Mouse (Mus musculus) liver (tissue): Measurements from ENCODE around the gene Hexa.
A peak's percentile ranks its signal among the peaks of the same experiment; 100 is the strongest.

ENCODE experiments used
- DNase-seq: peaks from one replicate; pipeline ENCODE4 v3.0.0-alpha.2; 2020; ENCODE audit warnings: mixed read lengths

The Hexa gene

DNA sequence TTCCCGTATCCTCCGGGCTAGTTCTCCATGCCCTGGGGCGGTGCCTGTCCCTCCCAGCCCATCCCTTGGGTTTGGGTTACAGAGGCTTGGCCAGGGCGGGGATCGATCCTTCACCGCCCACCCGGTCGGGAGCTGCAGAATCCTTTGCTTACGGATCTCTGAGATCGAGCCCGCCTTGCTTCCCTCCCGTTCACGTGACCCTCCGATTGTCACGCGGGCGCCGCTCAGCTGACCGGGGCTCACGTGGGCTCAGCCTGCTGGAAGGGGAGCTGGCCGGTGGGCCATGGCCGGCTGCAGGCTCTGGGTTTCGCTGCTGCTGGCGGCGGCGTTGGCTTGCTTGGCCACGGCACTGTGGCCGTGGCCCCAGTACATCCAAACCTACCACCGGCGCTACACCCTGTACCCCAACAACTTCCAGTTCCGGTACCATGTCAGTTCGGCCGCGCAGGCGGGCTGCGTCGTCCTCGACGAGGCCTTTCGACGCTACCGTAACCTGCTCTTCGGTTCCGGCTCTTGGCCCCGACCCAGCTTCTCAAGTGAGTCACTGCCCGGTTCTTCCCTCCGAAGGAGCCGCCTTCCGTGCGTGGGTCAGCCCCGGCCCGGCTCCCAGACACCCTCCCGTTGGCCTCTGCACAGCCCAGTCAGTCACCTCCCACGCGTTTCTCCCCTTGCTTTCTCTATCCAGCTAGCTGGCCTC lies at the start of gene Hexa, which contains the start of gene Tmem202:
Gene Hexa, plus strand, starts transcription at position 100 of the 697 bp plus-strand sequence.
Gene Tmem202, minus strand, starts transcription at position 407 of the 697 bp plus-strand sequence.
- DNase-seq: peak; percentile 78

DNA sequence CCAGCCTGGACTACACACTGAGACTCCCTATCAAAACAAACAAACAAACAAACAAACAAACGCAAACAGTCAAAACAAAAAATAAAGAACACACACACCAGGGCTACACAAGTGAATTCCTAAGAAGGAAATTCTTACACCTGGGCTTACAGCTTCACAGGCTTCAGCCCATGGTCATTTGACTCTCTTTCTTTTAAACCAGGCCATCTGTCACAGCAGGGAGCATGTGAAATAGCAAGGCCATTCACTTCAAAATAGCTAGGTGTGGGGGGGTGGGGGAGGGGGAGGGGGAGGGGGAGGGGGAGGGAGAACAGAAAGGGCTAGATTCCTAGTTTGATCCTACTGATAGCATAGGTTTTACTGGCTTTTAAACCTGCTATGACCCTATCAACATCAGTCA lies 31.2 kb upstream of the Hexa start:
- DNase-seq: no peak

DNA sequence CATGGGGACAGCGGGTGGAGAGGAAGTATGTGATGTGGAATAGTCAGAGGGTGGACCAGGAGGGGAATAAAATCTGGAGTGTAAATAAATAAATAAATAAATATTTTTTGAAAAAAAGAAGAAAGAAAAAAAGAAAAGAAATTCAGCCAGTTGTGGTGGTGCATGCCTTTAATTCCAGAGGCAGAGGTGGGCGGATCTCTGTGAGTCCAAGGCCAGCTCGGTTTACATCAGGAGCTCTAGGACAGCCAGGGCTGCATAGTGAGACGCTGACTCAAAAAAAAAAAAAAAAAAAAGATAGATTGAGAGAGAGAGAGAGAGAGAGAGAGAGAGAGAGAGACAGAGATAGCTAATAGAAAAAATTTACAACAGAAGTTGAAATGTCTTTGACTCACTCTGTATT lies 27.0 kb upstream of the Hexa start:
- no peak for DNase-seq

DNA sequence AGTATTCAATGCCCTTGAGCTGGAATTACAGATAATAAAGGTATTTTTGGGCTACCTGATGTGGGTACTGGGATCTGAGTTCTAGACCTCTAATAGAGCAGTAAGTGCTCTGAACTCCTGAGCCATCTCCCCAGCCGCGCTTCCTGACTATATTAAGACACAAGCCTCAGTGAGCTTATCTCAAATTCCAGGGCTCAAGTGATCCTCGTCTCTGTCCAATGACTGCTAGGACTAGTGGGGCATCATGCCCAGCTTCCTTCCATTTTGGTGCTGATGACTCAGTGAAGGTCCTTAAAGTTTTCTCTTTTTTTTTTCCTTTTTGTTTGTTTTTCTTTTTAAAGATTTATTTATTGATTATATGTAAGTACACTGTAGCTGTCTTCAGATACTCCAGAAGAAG lies 24.3 kb upstream of the Hexa start:
- DNase-seq: no peak

DNA sequence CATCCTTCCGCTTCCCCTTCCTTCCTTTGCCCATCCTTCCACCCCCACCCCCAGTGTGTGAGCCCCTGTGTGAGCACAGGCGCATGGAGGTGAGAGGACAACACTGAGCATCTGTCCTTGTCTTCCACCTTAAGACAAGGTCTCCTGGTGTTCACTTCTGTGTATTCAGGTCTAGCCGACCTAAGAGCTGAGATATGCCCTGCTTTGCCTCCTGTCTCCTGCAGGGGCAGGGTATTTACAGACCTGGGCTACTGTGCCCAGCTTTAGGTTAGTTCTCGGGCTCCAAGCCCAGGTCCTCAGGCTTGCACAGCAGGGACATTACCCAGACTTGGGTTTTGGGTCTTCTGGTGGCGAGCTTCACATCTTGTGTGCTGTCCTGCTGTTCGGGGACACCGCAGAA lies 22.2 kb upstream of the Hexa start:
- no peak for DNase-seq

DNA sequence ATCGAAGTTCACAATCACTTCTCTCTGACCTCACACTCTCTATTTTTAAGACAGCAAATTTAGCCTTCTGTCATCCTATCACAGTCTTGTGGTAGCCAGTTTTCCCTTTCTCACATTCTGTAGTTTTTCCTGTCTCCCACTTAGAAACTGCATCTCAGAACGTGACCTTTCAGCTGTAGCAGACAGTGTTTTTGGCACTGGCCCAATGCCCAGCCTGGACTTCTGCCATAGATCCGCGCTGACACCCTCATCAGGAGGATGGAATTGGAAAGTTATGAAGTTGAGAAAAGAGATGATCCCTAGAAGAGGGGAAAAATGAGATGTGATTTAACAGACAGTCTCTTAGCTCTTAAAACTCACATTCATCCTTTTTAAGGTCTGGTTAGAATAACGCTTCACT lies 20.4 kb upstream of the Hexa start:
- no peak for DNase-seq

DNA sequence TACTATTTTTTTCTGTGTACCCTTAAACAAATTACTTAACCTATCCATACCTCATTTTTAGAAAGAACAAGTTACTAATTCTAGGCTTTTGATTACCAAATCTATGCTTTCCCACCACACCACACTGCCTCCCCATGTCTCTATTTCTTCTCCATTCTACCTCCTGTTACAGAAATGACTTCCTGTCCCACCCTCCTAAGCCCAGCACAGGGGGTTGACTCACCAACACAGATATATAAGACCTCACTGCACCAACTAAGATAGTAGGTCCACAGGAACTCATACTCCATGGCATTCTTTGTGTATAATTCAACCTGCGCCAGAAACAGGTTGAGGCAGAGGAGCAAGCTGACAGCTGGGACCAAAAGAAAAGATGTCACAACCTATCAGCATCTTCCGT lies 19.9 kb upstream of the Hexa start:
- no peak for DNase-seq

DNA sequence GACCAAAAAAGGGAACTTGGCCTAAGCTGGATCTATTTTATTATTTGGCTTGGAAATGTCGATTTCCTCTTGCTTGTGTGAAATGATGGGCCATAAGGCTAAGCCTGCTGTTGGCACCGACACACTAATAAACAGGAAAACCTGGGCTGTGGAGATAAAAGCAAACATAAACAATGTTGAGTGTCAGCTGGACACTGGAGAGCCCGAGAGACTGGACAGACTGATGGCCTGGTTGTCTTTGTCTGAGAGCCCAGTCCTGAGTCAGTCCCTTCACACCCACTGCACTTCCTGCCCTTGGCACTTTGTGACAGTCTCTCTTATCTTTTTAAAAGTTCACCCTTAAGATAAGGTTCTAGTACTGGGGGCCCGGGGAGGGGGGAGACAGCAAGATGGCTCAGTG lies 16.4 kb upstream of the Hexa start:
- no peak for DNase-seq

DNA sequence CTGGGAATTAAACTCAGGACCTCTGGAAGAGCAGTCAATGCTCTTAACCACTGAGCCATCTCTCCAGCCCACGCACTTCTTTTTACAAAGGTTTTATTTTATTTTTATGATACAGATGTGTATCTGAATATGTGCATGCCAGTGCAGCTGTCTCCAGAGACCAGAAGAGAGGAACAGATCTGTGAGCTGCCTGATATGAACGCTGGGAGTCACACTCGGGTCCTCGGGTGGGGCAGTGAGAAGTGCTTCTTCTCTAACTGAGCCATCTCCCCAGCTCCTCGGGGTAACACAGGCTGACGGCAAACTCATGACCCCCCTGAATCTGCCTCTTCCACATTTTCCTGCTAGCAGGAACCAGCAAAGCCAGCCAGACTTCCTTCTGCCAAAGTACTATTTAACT lies 12.6 kb upstream of the Hexa start:
- no peak for DNase-seq

DNA sequence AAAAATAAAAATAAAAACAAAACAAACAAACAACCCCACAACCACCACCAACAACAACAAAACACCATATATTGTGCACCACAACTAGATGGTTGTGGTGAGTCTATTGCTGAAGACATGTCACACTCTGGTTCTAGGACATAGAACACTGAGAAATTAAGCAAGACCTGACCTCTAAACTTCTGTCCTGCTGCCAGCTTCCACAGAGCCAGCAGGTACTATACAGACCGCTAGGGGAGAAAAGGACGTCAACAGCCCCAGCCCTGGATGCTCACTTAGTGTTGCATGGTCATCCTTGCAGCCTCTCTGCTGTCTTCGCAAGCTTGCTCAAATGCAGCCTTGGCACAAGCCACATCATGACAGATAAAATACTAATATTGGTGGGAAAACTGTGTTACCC lies 11.8 kb upstream of the Hexa start:
- DNase-seq: no peak

DNA sequence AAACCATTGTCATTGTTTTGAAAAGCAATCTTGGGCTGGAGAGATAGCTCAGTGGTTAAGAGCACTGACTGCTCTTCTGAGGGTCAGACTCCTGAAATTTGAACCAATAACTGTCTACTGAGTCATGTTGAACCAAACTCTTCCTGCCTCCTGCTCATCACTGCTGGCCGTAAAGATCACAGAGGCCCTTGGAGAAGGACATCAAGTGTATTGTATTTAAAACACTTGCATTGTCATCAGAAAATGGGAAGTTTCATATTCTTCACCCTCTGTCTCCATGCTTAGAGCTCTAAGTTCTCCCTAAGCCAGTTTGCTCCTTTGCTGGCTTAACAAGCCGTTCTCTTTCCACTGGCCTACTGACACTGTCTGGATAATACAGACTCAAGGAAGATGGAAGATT lies 11.1 kb upstream of the Hexa start:
- no peak for DNase-seq

DNA sequence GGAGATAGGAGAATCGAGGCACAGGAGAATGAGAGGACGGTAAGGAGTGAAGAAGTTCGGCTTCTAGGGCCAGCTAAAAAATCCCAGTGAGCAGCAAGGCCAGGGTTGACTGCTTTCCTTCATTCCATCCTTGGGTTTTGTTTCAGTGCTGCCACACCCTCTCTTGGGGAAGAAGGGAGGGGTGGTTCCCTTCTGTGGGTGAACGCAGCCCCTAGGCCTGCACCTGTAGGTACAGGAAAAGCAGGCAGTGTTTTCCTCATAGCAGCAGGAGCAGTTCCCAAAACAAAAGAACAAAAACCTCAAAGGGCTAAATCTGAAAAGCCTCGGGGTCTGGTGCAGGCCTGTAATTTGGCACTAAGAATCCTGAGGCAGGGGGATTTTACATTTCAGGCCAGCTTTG lies 7.7 kb upstream of the Hexa start:
- no peak for DNase-seq

DNA sequence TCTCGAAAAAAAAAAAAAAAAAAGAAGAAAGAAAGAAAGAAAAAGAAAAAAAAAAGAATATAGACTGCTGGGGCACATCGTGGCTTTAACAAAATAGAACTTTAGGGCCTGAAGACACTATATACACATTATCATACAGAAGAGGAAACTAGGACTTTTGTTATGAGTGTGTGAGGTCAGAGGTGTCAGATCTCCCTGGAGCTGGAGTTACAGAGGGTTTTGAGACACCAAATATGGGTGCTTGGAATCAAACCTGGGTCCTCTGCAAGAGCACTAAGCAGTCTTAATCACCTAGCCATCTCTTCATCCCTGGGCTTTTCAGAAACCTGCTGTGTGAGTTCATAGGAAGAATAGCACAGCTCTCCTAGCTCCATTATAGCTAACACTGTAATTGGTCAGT lies 5.9 kb upstream of the Hexa start:
- DNase-seq: no peak

DNA sequence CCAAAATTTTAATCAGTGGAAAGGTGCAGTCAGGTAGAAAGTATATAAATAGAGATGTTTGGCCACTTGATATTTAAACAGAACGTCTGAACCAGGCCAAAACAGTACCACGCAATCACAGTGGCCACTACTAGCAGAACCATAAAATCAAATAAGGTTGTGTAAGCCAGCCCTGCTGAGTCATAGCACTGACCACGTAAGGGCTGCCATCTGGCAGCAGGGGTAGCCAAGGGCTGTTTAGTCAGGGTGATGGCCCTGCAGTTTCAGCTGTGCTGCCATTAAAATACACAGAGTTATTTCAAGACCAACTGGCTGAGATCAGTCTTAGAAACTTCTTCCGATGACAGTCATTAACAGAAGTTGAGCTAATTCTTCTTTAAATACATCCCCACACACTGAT lies 5.5 kb upstream of the Hexa start:
- no peak for DNase-seq

DNA sequence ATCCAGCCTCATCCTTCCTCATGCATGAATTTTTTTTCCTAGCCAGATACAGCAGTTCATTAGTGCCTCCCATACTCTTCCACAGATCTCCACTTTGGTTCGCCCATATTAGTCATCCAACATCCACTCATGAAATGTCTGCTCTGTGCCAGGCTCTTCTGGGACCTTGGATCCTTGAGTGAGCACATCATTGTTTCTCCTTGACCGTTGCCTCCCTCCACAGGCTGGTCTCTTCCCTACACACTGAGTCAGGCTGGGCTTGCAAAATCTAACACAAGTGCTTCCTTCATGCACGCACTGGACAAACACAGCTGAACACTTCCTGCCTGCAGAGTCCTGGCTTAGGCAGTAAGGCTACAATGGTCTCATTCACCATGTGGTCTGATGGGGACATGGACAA lies 1.7 kb upstream of the Hexa start:
- DNase-seq: no peak

DNA sequence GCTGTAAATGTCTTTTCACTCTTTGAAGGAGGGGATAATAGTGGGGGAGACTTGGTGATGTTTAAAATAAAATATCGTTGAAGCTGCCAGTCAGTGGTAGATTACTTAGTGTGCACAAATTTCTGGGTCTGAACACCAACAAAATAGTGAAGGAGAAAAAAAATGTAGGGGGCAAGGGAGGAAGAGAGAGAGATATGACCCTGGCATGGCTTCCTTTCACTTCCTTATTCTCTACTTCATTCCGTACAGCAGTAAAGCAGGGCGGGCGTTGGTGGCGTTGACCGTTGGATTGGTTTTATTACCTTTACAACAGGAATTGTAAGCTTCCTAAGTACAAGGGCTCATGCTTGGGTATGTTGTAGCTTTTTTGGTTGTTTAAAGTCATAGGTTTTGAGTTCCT lies 2.3 kb downstream of the Hexa start:
- no peak for DNase-seq

DNA sequence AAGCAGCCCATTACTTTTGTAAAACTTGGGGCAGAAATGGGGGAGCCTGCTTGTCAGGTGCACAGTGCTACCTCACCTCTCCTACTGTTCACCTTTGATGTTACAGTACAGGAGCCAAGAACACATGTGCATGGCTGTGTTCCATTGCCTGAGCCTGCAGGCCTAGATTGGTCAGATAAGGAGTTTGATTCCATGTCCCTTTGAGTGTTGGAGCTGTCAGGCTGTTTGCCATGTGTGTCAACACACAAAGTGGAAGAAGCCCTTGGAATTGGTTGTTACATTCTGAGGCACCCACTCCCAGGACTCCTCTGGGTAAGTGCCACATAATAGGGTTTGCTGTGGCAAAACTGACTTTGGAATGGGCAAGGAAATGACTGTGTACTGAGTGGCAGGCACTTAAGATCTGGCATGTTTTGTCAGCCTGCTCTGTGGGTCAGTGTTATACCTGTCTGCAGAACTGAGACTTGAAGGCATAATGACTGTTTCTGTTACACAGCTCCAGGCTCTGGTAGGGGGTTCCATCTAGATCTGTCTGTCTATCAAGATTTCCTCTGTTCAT lies 3.5 kb downstream of the Hexa start:
- DNase-seq: no peak

DNA sequence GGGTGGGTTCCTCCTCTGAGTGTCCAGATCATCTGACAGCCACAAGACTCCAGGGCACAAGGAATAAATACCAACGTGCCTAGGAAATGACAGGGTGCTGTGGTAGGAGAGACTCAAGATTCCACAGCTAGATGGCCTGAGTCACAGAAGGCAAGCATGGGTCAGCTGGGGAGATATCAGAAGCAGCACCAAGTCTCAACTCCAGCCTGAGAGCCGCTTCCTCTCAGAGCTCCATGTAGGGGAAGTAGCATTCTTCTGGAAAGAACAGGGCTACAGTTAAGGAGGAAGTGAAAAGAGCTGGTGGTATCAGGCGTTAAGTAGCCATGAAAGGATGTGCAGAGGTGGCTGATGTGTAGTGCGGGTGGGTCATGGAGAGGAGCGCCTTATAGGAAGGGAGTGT lies 5.4 kb downstream of the Hexa start:
- DNase-seq: no peak

DNA sequence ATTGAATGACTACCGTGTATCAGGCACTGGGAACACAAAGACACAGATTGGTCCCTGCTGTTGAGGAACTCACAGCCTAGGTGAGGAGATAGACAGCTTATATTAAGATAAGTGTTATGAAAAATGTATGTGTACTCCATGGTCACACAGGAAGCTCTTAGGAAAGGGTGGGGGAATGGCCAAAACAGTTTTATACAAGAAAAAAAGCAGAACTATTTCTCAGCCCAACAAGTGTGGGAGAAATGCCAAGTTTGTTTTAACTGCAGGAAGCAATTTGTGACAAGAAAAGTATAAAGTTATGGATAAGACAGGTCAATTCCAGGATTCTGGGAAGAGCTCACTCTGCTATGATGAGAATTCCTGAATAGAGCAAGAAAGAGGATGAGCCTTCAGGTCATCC lies 8.5 kb downstream of the Hexa start:
- no peak for DNase-seq

DNA sequence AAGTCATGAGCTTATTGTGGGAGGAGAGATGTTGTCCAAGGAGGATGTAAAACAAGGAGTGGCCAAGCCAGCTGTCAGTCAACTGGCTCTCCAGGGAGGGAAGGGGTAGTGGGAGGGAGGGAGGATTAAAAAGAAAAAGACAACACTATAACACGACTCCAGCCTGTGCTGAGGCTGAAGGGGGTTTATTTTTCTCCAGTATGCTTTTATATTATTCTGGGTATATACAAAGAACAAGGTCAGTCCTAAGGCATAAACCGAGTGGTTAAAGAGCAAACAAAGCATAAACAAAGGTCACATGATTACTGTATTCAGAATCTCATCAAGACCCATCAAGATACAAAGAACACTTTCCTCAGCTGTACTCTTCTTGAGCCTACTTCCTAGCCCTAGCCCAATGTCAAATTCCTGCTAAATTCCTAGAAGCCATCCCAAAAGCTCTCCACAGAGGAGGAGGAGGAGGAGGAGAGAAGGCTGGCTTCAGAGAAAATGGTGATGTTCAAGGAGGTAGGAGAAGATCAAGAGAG lies 9.7 kb downstream of the Hexa start:
- DNase-seq: no peak

DNA sequence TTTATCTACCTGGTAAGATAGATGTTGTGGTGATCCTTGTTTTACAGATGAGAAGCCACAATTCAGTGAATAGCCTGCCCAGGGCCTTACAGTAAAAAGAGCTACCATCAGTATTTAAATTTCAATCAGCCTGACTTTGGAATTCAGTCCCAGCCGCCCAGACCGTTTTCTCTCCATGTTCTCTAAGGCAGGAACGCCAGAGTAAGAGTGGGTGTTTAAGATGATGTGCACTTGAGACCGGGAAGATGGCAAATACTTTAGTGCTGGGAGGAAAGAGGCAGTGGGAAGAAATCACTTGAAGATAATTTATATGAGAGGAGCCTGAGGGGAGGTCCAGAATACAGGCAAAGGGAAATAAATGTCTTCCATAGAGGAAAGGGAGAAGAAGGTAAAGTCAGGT lies 10.7 kb downstream of the Hexa start:
- DNase-seq: no peak

DNA sequence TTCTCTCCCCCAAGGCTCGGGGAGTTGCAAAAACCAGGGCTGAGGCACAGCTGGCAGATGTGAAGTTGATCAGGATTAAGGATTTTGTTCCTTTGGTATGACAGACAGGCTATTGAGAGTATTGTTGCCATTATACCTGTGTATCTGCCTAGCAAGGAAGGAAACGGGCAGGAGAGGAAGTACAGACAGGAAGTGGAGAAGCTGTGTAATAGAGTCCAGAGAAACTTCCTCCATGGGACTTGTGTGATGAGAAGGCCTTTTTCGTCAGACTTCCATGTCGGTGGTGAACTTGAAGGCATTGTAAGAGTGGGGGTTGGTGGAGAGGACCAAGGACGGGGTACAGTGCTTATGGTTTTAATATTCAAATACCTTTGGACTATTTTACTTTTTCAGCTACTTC lies 11.7 kb downstream of the Hexa start:
- no peak for DNase-seq

DNA sequence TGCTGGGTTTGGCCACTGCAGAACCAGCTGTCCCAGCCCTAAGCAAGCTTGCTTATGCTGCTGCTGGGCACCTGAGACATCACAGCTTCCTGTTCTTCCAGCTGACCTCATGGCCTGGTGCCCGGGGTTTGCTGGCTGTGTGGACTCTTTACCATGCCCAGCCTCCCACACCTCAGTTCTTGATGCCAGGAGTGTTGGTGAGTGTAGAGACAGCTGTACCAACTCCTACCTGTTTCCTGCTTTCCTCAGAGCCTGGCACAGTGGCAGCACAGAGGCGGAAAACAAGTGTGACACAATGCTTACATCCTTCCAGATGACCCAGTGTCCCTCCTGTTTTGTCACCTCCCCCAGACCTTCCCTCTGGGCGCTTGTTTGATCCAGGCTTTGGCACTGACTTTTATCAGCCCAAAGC lies 12.3 kb downstream of the Hexa start:
- DNase-seq: no peak

DNA sequence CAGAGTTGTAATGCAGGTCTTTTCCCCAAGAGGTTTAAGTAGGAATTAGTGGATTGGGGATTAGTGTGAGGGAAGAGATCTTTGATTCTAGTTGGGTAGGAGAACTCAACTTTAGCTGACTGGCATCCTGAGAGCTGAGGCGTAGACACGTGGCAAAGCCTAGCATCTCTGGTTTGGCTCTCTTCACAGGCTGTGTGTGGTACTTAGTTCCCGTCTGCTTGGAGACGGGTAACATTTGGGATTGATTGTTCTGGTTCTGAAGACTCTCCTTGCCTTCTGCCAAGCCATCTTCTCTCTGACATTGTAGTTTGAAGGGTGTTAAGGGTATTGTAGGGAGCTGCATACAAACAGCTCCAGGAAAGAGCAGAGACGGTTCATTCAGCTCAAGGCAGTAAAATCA lies 13.3 kb downstream of the Hexa start:
- no peak for DNase-seq

DNA sequence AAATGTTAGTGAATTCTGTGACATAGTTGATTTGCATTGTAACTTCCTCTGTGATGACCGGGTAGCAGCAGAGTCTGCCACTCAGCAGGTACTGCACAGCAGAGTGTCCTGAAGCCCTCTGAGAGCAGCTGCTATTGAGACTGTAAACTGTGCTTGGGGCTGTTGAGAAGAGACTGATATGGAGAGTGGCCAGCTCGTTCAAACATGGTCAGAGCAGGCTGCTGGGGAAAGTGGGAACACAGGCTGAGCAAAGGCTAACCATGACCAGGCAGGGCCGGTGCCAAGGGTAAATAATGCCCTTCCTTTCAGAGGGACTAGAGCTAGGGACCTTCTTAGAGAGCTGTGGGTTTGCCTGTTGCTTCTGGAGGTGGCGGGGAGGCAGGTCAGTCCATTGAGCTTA lies 14.4 kb downstream of the Hexa start:
- DNase-seq: no peak
